Mouse (Mus musculus) olfactory bulb, adult 2 months (tissue): Measurements from ENCODE around the gene Gata5.

Experiments used
- CTCF ChIP-seq: fragments of 200-500 bp; IDR thresholded peaks from 2 replicates; pipeline ENCODE4 v1.5.1; 2012; ENCODE audit warnings: low read depth, mild to moderate bottlenecking, low read length, moderate library complexity; ENCODE audit not compliant: insufficient read depth
- POLR2A ChIP-seq: fragments of 200-500 bp; IDR thresholded peaks from 2 replicates; pipeline ENCODE4 v1.6.1; 2012; ENCODE audit warnings: mild to moderate bottlenecking, low read depth, low read length, moderate library complexity; ENCODE audit not compliant: insufficient read depth

DNA sequence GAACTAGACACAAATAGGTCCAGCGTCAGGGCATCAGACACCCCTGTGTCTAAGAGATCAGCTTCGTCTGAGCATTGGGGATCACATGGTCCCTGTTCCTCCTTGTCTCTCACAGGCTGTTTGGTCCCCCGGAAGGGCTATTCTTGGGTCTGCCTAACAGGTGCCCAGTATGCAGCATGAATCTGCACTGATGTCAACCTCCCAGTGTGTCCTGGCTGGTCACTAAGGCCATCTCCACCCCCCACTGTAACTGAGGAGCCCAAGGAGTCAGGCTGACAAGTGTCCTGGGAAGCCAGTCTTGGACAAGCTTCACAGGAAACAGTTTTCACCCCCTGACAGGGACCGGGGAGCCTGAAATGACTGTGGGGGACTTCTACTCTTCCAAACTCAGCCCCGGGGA, 42.2 kb upstream of the Gata5 start:
- no peak for TF ChIP-seq POLR2A
- no peak for TF ChIP-seq CTCF
